Mouse (Mus musculus) left cerebral cortex, adult 11 months (tissue): ENCODE data around the gene Abi2.
A peak's percentile ranks its signal among the peaks of the same experiment; 100 is the strongest.
"Not testable (repeated sequence)": the region's sequence is repeated elsewhere in the genome, so short reads cannot be mapped to it uniquely, and the experiment has no call there.

Source experiments
- DNase-seq: peaks from one replicate; pipeline ENCODE4 v3.0.0; 2022; ENCODE audit warnings: low spot score

Abi2 gene

DNA sequence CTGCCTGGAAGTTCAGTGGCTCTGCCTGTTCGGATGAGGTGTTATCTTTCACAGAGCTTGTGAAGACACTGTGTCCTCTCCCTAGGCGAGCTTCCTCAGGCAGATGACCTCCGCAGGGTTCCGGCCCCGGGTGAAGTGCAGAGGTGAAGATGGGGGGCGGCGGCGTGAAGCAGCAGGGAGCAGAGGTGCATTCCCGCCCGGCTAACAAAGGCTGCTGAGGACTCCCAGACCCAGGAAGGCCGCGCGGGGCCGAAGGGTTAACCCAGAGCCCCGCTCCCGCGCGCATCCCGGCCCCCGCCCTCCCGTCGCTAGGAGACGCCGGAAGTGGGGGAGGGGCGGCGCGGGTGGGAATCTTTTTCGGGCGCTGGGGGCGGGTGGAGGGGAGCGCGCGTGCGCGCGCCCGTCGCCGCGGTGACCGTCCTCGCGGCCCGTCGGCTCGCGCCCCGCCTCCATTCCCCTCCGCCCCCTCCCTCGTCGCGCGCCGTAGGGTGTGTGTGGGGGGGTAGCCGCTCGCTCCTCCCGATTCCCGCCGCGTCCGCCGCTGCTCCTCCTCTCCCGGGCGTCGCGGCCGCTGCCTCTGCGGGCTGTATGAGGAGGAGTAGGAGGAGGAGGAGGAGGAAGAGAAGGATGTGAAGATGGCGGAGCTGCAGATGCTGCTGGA lies at the start of gene Abi2:
TSS of gene Abi2 (plus strand) at position 452 of the 661 bp plus-strand sequence.
- DNase-seq, result peak; percentile 84

DNA sequence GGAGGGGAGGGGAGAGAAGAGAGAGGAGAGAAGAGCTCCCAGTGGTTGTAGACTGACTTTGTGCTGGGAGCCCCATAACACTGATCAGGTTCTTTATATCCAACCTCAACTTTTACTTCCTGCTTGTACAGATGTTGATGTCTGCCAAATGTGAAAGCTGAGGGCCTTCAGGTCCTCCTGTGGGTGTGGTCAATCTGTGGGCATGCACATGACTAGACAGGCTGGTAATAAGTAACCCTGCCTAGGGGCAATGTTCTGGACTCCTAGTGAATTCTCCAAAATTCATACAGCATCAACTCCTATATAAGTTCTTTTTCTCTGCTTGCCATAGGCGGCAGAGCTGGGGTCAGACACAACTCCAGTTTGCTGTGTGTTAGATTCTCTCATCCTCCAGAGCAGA lies 47.8 kb upstream of the Abi2 start:
- DNase-seq, result no peak

DNA sequence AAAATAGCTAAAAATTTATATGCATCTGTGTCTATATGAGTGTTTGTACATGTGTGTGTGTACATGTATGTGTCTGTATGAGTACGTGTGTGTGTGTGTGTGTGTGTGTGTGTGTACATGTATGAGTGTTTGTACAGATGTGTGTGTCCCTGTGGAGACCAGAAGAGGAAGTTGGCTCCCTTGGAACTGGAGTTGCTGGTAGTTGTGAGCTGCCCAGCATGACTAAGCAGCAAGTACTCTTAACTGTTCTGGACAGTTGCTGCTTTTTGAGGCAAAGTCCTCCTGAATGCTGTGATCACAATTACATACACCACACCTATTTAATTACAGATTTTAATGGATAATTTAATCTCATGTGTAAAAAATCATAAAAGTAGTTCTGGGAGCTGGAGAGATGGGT lies 32.9 kb upstream of the Abi2 start:
- DNase-seq, result no peak

DNA sequence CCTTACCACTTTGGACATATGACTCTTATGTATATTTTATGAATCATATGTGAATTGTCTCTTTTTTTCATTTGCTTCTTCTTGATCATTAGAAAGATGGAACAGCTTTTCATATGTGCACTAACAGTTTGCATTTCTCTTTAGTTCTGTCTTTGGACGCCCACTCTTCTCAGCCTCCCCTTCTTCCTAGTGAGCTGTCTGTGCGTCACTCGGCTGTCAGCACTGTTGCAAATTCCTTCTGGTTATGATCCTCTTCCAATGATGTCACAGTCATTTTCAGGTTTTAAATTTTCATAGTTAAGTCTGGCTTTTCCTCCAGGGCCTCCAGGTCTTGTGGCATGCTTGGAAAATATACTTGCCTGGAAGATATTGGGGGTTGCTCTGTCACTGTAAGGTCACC lies 27.5 kb upstream of the Abi2 start:
- no peak for DNase-seq

DNA sequence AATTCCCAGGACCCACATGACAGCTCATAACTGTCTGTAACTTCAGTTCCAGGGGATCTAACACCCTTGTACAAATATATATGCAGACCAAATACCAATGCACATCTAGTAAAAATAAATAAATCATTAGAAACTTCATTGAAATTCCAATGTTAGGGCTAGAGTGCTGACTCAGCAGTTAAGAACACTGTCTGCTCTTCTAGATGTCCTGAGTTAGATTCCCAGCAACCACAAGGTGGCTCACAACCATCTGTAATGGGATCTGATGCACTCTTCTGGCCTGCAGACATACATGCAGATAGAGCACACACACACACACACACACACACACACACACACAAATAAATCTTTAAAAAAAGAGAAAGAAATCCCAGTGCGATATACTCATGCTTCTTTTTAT lies 4.6 kb upstream of the Abi2 start:
- no peak for DNase-seq

DNA sequence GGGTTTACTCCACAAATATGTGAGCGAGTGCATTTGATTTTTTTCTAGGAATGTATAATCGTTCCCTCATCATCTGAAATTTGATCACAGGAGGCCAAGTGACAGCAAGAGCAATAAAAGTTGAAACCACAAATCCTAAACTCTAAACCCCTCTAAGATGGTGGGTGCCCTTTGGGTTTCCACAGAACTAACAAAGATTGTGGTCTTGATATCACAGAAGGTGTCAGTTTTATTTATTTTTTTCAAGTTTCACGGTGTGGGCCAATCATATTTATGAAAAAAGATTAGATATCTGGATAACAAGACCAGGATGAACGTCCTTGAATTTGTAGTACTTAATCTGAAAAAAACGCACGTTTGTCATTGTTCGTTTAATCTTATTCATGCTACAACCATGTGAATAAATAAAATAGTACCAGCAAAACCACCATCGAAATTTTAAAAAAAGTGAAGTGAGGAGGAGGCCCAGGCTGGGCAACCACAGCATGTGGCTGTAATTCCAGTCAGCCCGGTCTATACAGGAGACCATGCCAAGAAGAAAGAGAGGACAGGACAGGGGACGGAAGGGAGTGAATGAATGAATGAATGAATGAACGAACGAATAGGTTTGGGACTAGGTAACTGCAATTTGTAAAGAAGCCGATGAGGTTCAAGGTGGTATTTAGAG lies 785 bp upstream of the Abi2 start:
- DNase-seq, result no peak

DNA sequence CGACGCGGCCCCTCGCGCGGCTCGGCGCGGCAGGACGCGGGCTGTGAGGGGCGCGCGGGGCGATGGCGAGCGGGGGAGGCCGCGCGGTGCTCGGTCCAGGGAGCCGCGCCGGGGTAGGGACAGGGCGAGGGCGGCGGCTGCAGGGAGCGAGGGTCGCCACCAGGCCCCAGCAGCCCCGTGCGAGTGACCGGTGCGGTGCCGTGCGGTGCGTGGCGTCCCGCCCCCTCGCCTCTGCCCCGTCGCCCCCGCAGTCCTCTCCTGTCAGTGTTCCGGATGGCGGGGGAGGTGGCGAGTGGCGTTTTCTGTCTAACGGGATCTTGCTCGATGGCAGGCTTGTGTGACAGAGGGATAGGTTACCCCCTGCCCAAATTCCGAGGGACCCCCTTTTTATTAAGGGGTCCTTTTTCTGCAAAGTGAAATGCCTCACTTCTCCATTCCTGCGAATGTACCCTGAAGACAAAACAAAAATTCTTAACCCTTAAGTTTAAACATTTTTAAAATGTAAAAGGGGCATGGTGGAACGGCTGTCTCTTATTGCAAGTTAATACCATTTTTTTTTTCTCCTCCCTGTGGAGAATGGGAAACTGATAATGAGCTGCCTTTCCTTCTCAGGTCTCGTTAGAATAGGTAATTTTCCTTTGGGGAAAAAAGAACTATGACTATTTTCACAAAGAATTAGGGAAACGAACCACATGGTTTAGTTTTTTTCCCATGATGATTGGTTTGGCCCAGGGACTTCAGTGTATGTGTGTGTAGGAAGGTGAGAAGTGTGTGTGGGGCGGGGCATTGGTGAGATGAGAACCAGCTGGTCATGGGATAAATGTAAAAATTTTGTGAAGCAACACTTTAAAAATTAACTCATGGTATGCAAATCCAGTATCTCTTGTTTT lies 754 bp downstream of the Abi2 start:
- DNase-seq, result peak; percentile 32

DNA sequence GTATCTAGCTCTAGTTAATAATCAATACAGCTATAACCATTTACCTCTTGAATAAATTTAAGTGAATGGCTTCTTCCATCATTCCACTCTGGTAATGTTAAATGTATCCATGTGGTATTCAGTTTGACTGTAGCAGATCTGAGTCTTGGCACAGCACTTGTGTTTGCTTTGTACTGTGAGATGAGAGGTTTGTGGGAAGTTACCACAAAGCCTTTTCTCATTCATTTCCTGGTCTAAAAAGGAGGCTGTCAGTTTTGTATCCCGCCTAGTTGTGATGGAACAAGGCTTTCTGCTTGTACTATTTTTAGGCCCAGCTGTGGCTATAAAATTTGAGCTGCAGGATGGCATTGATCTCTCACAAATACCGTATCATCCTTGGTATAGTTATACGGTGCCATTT lies 7.3 kb downstream of the Abi2 start:
- DNase-seq, result no peak

DNA sequence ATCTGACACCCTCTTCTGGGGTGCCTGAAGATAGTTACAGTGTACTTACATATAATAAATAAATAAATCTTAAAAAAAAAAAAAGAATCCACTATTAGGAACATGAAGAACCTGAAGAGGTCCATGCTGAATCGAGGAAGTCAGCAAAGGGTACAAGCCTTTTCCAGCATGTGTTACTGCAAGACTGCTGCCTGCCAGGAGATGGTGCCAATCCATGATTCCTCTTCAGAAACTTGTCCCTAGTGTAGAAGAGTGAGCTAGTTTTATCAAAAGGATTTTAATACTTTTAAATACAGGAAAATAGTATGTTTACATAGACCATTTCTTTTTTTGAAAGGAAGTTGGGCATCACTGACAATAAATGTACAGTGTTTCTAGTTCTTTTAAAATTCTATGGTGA lies 14.5 kb downstream of the Abi2 start:
- DNase-seq, result no peak

DNA sequence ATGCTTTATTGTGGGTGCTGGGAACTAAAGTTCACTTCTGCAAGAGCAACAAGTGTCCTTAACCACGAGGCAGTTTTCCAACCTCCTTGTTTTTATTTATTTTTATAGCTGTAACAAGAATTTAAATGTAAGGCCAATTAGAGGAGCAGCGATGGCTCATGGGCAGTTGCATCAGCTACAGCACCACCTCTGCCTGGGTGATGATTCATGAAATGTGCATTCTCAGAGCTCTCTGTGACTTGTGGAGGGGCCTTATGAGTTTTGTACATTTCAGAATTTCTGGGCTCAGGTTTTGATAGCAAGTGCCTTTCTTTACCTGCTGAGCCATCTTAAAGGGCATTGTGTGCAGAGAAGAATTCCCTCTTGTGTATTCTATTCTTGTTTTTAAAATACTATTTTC lies 18.9 kb downstream of the Abi2 start:
- no peak for DNase-seq

DNA sequence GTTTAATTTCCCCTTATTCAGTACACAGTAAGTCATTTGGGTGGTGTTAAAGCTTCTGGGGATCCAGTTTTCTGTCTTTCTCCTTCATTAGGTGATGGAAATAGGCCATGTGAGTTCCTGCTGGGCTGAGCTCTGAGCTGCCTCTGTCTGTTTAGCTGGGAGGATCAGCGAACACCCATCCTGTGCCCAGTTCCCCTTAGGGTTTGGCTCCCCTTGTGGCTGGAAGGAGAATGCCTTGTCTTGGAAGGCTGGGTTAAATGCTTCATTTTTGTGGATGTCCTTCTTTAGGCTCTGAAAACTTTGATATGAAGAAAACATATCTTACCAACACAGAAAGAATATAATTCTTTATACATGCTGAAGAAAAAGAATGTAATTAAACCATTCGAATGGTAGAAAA lies 19.5 kb downstream of the Abi2 start:
- no peak for DNase-seq

DNA sequence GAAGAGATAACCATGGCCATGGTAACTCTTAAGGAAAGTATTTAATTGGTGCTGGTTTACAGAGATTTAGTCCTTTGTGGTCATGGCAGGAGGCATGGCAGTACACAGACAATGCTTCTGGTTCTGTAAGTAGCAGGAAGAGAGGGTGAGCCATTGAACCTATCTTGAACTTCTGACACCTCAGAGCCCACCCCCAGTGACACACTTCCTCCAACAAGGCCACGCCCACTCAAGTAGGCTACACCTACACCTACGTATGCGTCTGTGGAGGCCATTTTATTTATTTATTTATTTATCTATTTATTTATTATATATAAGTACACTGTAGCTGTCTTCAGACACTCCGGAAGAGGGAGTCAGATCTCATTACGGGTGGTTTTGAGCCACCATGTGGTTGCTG lies 22.1 kb downstream of the Abi2 start:
- DNase-seq, result no peak

DNA sequence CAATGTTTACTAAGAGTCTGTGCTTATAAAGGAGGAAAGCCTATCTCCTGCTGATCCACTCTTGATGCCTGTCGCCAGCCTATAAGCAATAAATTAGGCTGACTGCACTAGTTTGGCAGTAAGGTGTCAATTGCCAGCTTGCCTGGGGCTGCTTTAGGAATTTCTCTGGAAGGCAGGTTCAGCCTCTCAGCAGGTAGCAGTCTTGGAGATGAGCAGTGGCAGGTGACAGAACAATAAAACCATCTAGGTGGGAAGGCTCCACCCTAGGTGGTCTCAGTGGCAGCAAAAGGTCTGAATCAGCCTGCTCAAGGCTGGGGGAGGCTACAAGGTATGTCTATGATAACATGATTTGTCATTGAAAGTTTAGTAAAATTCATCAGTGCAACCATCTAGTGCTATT lies 23.1 kb downstream of the Abi2 start:
- DNase-seq, result no peak

DNA sequence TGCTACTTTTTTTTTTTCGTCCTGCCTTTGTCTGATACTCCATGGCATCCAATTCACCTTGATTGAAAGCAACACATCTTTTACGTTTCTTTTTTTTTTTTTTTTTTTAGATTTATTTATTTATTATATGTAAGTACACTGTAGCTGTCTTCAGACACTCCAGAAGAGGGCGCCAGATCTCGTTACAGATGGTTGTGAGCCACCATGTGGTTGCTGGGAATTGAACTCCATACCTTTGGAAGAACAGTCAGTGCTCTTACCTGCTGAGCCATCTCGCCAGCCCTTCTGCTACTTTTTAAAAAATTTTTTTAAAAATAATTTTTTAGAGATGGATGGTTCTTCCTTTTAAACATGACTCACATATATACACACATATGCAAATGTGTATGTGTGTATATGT lies 32.0 kb downstream of the Abi2 start:
- not testable (repeated sequence) for DNase-seq

DNA sequence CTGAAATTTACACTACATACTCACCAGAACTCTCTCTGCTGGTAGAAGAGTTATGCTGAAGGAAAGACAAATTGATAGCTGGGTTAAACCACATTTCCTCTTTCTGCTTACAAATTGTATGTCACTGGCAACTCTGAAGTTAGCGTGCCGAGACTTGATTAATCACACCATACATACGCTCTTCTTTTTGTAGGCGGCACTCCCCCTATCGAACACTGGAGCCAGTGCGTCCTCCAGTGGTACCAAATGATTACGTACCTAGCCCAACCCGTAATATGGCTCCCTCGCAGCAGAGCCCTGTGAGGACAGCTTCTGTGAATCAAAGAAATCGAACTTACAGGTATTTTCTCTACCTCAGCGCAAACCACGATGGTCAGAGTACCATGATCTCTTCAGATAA lies 37.6 kb downstream of the Abi2 start:
- no peak for DNase-seq

DNA sequence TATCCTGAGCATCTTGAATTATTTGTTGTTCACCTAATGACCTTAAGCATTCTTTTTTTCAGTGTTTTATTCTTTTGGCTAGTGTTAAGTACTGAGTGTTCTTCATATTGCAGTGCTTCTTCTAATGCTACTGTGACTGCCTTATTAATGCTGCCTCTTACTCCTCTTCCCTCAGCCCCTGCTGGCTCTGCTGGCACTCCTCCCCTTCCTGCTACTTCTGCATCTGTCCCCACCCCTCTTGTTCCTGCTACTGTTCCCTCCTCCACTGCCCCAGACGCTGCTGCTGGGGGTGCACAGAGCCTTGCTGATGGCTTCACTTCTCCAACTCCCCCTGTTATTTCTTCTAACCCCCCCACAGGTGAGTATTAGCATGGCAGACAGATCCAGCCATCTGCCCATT lies 40.5 kb downstream of the Abi2 start:
- DNase-seq, result no peak

DNA sequence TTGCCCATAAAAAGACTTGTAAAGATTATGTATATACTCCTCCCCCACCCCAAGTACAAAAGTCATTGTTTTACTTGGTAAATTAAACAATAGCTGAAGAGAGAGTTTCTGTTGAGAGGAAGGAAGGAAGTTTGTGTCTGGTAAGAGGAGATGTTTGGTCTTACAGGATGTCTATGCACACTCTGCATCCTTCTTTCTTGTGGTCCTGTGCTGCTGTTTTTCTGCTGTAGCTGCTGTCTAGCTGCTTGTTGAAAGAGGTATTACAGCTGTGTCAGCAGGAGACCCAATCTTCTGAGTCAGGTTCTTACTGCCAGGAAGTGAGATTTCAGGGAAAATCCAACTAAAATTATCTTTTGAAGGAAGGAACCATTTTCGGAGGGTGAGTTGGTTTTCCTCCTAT lies 51.2 kb downstream of the Abi2 start:
- no peak for DNase-seq

DNA sequence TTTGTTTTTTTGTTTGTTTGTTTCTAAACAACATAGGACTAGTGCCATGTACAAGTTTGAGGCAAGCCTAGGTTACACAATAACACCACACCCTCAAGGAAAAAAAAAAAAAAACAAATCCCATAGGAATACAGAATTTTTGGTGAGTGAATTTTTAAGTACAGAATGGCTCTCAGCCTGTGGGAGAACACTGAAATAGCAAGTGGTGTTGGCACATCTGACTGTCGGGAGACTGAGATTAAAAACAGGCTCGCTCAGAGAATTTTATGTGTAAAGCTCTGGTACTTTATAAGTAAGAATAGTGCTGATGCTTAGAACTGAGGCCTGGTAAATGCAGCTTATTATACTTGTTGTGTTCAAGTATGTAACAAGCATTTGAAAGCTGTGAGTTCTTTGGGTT lies 60.1 kb downstream of the Abi2 start:
- DNase-seq, result no peak

DNA sequence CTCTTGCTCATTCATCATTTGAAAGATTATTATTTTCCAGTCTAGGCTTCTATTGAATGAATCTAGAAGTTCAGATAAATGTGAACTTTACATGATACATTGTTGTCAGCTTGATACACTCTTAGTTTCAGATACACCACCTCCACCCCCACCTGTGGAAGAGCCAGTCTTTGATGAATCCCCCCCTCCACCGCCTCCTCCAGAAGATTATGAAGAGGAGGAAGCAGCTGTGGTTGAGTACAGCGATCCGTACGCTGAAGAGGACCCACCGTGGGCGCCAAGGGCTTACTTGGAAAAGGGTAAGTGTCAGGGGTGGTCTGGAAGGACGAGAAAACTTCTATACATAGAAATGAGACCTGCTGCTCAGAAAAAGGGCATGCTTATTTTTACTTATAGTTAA lies 61.1 kb downstream of the Abi2 start:
- no peak for DNase-seq

DNA sequence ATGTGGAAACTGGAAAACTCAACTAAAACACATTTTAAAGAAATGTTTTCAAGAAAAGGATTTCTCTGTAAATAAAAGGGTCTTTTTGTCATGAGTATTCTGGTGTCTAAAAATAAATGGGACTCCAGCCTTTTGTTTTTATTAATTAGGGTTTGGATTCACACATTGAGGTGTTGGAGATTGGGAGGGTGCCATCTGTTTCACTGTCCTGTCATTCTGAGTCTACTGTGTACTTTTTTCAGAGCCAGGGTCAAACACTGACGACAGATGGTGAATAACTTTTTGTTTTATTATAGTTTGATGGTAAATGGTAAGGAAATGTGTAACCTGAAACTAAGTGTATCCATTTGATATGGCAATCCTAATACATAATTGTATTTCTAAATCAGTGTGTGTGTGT lies 72.1 kb downstream of the Abi2 start:
- DNase-seq, result no peak

DNA sequence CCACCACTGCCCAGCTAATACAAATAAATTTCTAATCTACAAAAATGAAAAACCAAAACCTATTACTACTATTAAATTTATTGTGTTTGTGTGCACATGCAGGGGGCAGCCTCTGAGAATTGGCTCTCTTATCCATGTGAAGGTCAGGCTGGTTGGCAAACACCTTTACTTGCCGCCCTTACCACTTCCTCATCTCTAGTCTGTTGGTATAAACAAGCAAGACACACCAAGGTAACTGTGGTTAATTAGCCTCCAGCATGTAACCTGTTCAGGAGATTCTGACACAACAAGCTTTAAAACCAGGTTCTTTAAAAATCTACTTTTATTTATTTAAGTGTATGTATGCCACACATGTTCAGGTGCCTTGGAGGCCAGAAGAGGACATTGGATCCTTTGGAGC lies 73.5 kb downstream of the Abi2 start:
- DNase-seq, result no peak

DNA sequence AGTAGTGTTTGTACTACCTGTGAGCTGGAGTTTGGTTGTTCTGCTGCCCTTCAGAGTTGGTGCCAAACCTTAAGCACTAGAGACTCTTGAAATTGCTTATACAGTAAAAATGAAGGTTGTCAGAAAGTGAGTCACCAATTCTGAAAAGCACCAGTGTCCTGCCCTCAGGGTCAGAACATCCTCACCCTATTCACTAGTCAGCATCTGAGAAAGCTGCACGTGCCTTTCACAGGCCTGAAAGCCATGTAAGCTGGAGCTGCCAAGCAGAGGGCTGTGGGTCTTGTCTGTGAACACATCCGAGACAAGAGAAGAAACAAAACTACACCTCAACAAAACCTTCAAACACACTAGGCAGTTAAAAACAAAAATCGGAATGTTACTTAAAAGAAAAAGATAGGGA lies 76.2 kb downstream of the Abi2 start:
- no peak for DNase-seq

DNA sequence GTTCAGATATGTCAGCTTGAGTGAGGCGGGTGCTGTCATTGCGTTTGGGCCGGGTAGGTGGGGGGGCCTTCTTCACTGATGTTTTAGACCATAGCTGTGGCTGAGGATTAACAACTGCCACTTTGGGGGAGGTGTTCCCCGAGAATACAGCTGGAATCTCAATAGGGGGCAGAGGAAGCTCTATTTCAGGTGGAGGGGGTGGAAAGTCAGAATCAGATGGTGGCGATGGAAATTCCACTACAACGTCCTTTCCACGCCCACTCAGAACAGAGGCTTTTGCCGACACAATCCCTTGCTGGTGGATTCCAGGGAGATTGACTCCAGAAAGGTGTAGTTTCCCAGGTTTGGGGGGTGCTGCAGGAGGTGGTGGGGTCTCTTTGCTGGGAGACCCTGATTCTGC lies 79.2 kb downstream of the Abi2 start:
- DNase-seq, result no peak
